In the genomic region with DNA sequence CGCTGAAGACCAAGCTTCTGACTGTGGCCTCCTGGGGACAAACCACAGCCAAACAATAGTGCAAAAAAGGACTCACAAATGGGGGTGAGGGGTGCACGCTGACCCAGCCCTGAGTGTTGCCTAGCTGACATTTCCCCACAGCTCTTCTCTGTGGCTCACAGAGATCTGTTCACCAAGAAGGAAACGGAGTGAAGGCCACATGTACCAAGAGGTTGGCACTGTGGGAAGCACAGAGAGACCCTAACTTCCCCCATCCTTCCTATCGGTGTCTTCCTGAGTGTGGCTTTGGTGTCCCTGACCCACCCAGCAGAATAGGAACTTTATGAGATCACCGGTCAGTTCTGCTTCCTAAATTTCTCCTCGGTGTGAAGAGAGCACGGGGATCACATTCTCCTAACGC, we compare ENCODE assay signal across 28 mouse cellular contexts. TPM values are rescaled to one million over a fixed set of nuclear protein-coding genes. Genes with fewer than 3 reads are reported as not detected.
"Had no signal": no experiment of that assay in that cellular context is flagged by ENCODE, and none has a peak within 500 bp of the region (broad histone marks: within the 10 kb centered on the region; RNA-seq: fewer than 3 reads in every experiment).

No protein-coding gene starts in this region.

- H3K36me3 ChIP-seq: midbrain, embryonic 10.5 days; midbrain, embryonic 12.5 days; midbrain, embryonic 15.5 days; neural tube, embryonic 13.5 days; neural tube, embryonic 15.5 days had no signal

- H3K4me2 ChIP-seq: lung, embryonic 14.5 days; midbrain, embryonic 12.5 days; midbrain, embryonic 15.5 days; neural tube, embryonic 13.5 days; neural tube, embryonic 15.5 days had no signal

- DNase-seq: lung, adult 18-20 months; lung, embryonic 14.5 days; lung, postnatal 10 days; lung, postnatal 4 days; retina, postnatal 1 day; right cerebral cortex, adult 18-20 months; right cerebral cortex, postnatal 25 days; right cerebral cortex, postnatal 4 days; spleen, adult 18-20 months; thymus, adult 18-20 months; thymus, postnatal 14 days; thymus, postnatal 36 days had no signal

- ATAC-seq: midbrain, embryonic 15.5 days had no signal

- H3K9me3 ChIP-seq: midbrain, embryonic 10.5 days; midbrain, embryonic 12.5 days; midbrain, embryonic 15.5 days; neural tube, embryonic 13.5 days; neural tube, embryonic 15.5 days had no signal

- H3K27me3 ChIP-seq: midbrain, embryonic 12.5 days; midbrain, embryonic 15.5 days; neural tube, embryonic 13.5 days; neural tube, embryonic 15.5 days had no signal

- H3K27ac ChIP-seq: midbrain, embryonic 10.5 days; midbrain, embryonic 12.5 days; midbrain, embryonic 15.5 days; neural tube, embryonic 13.5 days; neural tube, embryonic 15.5 days had no signal

- H3K4me1 ChIP-seq: midbrain, embryonic 10.5 days; midbrain, embryonic 12.5 days; midbrain, embryonic 15.5 days had no signal

- H3K9ac ChIP-seq: lung, embryonic 14.5 days; midbrain, embryonic 12.5 days; midbrain, embryonic 15.5 days; neural tube, embryonic 13.5 days; neural tube, embryonic 15.5 days had no signal

- H3K4me3 ChIP-seq: midbrain, embryonic 10.5 days; midbrain, embryonic 12.5 days; midbrain, embryonic 15.5 days; myocyte; neural tube, embryonic 13.5 days; neural tube, embryonic 15.5 days had no signal

RNA-seq across cellular contexts. Expression of gene Nlrp3, which starts 13.2 kb away (rescaled TPM):
- total RNA-seq: megakaryocyte-erythroid progenitor cell, adult 5-6 weeks had no signal
- polyA plus RNA-seq: midbrain, embryonic 15.5 days had no signal

RNA-seq across cellular contexts. Expression of gene Olfr222, which starts 21.5 kb away (rescaled TPM):
- total RNA-seq: megakaryocyte, adult 5-6 weeks; megakaryocyte-erythroid progenitor cell, adult 5-6 weeks; midbrain, postnatal 0 days had no signal
- polyA plus RNA-seq: liver, embryonic 16.5 days; lung, embryonic 14.5 days; lung, embryonic 16.5 days; midbrain, embryonic 10.5 days; midbrain, embryonic 12.5 days; midbrain, embryonic 15.5 days; midbrain, postnatal 0 days; myocyte; neural tube, embryonic 11.5 days; neural tube, embryonic 13.5 days; neural tube, embryonic 15.5 days; small intestine, adult 2 months; stomach, embryonic 14.5 days; stomach, embryonic 16.5 days; thymus, postnatal 0 days had no signal

RNA-seq across cellular contexts. Expression of gene Olfr223, which starts 38.6 kb away (rescaled TPM):
- total RNA-seq: megakaryocyte, adult 5-6 weeks; megakaryocyte-erythroid progenitor cell, adult 5-6 weeks; midbrain, postnatal 0 days had no signal
- polyA plus RNA-seq: liver, embryonic 16.5 days; lung, embryonic 14.5 days; lung, embryonic 16.5 days; midbrain, embryonic 10.5 days; midbrain, embryonic 12.5 days; midbrain, embryonic 15.5 days; midbrain, postnatal 0 days; myocyte; neural tube, embryonic 11.5 days; neural tube, embryonic 13.5 days; neural tube, embryonic 15.5 days; small intestine, adult 2 months; stomach, embryonic 14.5 days; stomach, embryonic 16.5 days; thymus, postnatal 0 days had no signal
